Mouse (Mus musculus): ENCODE data around the gene Rcc1.

- TF ChIP-seq CTCF (IDR thresholded peaks at IDR 0.05; ENCODE audit: borderline replicate concordance, control insufficient read depth, extremely low read depth, insufficient read depth, low read length, poor library complexity) (no peak), POLR2A (IDR thresholded peaks at IDR 0.05; ENCODE audit: control insufficient read depth, extremely low read depth, insufficient read depth, low read length, poor library complexity) (no peak)
These were observed 60.4 kb downstream of the Rcc1 start for GRCm38 (mm10) chr4:132292988-132293387.
